Mouse (Mus musculus) embryo, embryonic 10.5 days (tissue): ENCODE measurements around the gene Cxcr1.

Experiments used
- DNase-seq: peaks from one replicate; pipeline ENCODE4 v3.0.0-alpha.2; 2015; ENCODE audit warnings: low spot score

Gene Cxcr1

DNA sequence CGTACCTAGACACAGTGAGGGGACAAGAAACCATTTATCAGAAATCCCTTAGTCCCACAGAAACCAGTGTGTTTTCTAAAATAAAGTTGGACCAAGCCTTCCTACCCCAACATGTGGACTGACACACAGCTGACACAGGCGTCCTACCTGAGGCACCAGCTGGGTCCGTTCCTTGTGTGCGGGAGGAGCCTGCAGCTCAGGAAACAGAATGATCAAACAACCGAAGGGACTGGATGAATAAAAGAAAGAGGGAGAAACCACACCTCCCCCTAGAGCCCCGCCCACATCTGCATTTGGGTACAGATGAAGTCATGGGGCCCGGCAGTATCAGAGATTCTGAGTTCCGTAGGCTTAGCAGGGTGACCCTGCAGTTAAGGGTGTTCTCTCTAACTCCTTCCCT, at the start of gene Cxcr1:
TSS of gene Cxcr1 (minus strand) at position 187 of the 400 bp plus-strand sequence.
- DNase-seq: no peak

DNA sequence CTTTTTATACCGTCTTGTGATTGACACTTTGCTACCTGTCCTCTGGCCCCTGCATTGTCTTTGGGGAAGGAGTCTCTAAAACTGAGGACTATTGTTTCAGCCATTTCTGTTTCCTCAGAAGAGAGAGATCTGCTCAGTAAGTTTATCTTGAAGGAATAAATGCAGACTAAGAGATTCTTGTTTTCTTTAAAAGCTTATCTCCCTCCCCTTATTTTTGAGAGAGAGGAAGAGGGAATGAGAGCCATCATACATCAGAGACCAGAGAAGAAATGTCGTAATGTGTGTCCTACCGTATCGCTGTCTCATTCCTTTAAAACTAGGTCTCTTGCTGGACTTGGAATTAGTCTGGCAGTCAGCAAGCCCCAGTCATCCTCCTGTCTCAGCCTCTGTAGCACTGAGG, 46.4 kb upstream of the Cxcr1 start:
- no peak for DNase-seq

DNA sequence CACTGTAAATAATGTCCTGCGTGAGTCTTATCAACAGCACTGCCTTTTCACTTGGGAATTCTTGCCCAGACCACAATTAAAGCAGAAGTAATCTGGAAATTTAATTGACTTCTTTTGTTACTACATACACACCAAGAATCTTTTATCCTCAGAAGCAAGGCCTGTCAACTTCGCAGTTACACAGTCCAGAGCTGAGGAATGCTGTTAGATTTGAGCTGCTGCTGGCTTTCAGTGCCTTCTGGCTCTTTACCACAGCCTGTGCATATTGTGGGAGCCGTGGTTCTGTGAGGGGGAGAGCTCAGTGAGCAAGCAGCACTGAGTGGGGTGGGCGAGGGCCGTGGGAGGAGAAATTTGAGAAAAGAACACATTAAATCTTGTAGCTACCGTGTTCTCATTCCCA, 45.9 kb upstream of the Cxcr1 start:
- no peak for DNase-seq

DNA sequence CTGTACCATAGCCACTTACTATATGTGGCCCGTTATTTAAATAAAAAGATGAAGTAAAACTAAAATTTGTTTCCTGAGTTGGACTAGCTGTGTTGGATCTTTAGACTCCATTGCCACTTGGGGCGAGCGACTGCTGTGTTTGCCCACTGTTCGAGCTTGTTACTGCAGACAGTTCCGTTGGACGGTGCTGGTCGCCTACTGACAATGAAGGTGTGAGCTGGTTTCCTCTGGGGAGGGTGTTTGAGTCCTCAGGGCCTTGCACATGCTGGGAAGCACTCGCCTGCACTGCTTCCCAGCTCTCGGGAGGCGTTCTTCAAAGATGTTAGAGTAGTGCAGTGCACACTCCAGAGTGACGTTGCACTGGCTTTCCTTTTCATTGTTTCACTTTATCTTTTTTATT, 45.2 kb upstream of the Cxcr1 start:
- DNase-seq: no peak

DNA sequence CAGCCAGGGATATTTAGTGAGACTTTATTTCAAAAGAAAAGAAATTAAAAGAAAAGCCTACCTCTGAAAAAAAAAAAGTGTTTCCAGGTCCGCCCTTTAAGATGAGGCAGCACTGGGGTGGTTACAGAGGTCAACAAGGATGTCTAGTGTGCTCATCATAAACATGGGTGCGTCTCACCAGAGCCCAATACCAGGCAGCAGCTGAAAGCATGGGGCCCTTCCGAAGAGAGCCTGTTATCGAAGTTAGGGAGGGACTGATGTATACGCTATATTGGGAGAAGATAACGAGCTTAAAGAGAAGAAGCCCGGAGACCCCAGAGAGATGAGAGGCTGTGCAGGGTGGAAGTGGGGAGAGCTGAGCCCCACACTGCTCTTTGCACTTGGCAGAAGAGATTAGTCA, 44.7 kb upstream of the Cxcr1 start:
- DNase-seq: no peak

DNA sequence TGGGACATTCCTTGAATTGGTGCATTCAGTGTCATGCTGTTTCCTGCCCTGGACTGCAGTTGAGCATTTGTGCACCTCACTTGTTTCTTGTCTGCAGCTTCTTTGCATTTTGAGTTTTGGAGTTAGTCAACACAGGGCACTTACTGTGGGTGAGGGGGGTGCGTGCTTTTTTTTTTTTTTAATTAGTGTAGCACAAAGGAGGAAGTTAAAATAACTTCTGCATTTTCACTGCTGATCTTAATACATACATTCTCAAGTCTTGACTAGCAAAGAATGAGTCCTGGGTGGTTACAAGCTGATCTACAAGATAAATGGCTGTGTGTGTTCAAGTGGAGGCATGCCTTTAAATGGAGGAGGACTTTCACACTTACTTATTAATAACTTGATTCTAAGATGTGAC, 43.7 kb upstream of the Cxcr1 start:
- DNase-seq: no peak

DNA sequence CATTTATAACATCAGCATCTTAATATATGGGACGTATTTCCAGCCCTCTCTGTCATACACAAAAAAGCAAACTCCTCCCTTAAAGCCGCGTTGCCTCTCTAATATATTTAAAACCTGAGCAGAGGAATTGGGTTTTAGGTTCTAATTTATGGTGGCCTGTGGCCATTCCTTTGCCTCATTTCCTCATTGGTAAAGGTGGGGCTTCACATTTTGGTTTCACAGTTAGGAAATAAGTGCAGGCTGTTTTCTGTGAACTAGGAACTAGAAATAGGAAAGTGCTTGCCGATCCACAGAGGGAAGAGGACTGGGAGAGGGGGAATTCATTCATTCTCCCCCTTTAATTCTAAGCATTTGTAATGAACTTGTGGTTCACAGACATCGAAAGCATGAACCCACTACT, 43.2 kb upstream of the Cxcr1 start:
- no peak for DNase-seq

DNA sequence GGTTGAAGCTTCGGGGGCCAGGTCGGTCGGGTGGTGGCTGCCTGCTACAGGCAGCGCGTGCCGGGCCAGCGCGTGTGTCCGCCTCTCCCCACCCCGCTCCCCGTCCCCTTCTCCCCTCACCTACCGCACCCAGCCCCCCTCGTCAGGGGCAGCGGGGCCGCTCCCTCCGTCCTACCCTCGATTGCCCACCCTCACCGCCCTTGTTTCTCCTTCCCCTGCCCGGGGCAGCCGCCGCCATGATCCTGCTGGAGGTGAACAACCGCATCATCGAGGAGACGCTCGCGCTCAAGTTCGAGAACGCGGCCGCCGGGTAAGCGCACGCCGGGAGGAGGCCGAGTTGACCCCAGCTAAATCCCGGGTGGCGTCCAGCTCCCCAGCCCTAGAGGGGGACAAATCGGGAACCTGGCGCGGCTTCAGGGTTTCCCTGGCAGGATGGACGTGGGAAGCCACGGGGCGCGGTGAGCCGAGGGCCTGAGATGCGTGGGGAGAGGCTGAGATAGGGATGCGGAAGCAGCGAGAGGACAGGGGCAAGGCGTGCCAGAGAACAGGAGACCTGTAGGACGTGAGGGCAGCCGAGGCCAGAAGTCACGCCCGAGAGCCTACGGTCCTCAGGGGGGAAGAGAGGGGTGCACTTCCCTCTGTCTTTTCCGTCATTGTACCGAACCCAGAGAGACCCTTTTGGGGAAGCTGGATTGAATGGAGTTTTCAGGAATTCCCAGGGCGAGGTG, 42.3 kb upstream of the Cxcr1 start:
- DNase-seq: peak; percentile 54

DNA sequence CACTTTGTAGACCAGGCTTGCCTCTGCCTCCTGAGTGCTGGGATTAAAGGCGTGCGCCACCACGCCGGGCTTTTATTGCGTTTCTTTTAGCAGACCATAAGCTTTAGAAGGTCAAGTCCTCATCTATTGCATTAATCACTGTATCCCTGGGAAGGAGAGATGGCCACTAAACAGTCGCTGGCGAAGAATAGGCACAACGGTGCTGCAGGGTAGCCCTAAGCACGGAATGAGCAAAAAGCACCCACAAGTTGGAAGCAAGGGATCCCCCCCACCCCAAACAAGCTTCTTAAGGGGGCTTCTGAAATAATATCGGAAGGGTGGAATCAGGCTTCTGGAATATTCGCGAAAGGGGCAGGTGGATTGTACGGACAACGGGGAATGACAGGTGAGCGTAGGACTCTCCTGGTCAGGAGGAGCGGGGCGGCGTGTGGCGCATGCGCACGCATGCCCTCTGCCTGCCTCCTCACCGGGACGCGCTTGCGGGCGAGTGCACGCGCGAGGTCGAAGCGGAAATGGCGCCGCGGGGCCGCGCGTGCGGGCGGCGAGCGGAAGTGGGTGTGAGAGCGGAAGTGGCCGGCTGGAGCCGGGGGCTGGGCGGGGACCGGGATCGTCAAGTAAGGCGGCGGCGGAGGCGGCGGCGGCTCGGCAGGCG, 41.6 kb upstream of the Cxcr1 start, which contains the start of gene Arpc2:
TSS of gene Arpc2 (plus strand) at position 147 of the 652 bp plus-strand sequence.
- DNase-seq: peak; percentile 94

DNA sequence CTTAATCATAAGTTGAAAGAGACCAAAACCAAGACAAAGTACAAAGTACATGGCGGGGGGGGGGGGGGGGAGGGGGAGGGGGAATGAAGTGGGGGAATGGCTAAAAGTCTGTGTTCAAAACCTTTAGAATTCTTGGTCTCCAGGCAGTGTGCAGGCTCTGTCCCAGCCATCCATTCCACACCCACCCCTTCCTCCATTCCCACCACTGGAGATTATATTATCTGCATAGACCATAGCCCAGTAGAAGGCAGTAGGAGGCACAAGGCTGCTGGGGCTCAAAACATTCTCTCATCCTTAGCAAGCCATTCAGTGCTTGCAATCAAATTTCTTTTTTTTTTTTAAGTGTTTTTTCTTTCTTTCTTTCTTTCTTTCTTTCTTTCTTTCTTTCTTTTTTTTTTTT, 36.6 kb upstream of the Cxcr1 start:
- no peak for DNase-seq

DNA sequence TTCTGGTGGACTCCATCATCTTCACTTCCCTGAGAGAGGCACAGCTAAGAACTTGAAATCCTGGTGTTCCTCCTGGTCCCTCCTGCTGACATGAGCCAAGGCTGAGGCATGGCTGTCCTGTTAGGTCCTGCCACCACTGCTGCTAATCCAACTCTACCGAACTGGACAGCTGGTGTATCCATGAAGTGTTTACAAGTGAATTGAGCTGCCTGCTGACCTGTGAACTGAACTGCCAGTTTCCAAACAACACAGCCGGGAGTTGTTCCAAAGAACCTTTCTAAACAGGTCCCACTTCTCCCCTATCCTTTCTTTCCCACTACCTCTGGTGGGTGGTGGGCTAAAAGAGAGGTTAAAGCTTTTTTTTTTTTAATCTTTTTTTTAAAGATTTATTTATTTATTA, 35.5 kb upstream of the Cxcr1 start:
- no peak for DNase-seq

DNA sequence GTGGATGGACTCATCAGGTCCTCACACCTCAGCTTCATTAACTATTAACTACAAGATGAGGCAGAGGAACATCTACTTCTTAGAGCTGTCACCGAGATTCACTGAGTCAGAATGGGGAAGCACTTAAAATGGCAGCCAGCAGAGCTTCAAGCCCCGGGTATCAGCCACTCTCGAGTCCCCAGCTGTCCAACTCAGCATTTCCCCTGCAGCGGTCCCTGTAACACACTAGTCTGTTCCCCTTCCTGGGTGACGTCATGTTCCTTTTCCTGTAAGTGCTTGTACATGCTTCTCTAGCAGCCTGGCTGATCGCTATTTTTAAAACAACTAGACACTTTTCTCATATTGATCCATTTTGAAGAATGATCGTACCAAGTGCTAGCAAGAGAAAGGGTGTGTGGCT, 32.9 kb upstream of the Cxcr1 start:
- no peak for DNase-seq

DNA sequence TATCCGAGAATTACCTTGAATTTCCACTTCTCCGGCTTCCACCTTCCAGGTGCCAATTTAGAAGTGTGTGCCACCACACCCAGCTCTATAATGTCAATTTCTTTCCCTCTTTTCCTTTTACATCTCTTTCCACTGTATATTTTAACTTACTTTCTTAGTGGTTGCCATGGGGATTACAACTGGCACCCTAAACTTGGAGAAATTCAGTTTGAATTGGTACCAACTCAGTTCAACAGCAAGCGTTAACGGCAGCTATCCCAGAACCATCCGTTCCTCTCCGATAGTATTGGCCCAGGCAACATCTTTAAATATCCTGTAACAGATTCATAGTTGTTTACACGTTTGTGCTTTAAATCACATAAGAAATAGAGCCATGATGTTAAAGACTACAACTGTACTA, 25.5 kb upstream of the Cxcr1 start:
- DNase-seq: no peak

DNA sequence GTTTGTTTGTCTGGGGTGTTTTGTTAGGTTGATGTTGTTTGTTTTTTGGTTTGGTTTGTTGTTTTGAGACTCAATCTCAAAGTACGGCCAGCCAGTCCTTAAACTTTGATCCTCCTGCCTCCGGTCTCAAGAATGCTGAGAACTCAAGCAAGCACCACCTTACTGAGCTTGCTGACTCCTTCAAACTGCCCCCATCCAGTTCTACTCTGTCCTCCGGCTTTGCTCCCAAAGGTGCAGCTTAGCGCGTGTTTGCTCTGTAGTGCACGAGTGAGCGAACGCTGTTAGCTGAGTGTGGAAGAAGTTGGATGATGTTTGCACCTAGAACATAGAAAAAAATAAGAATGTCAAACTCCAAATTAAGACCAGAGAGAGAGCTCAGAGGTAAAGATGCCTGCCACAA, 14.5 kb upstream of the Cxcr1 start:
- DNase-seq: no peak

DNA sequence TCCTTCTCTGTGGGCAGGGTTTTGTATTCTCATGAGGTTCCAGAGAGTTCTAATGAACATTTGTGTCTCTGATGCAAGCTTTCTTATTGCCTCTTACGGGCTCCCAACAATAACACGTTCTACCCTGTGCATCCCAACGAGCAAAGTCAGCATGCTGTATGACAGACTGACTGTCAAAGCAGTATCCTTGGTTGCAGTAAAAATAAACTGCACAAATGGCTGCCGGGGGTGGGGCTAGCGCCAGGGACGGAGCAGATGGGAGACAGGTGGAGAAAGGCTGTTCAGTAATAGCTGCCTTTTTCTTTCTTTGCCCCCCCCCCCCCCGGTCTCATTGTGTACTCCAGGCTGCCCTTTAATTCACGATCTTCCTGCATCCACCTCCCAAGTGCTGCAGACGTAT, 13.5 kb upstream of the Cxcr1 start:
- DNase-seq: no peak

DNA sequence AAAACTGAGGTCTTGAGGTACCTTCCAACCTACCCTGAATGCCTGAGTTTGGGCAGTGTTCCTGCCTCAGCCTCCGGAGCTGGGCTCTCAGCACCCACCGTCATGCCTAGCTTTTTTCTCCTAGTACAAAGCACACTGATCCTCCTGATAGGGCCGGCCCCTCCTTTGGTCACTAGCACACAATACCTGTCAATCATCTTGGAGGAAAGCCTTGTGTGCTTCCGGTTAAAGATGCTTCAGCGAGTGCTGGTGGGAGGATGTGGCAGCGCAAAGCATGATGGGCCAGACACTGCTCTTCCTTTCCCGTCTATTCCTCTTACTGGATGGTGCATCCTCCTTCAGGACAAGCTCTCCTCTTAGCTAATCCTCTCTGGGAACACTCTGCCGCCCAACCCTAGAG, 12.2 kb upstream of the Cxcr1 start:
- DNase-seq: no peak

DNA sequence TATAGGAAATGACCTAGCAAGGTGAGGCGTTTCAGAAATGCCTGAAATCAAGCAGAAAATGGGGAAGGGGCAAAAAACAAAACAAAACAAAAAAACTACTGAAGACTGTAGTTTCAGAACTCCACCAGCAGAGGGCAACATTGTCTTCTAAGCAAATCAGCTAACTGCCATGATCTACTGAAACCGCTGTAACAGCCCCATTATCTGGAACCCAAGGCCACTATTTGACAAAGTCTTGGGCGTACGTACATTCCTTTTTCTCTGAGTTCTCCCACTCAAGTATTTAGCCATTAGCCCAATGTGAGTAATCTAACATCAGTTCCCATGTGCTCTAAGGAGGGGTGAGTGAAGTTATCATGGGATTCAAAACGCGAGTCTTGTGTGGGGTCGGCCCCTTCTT, 11.4 kb upstream of the Cxcr1 start:
- DNase-seq: peak; percentile 71

DNA sequence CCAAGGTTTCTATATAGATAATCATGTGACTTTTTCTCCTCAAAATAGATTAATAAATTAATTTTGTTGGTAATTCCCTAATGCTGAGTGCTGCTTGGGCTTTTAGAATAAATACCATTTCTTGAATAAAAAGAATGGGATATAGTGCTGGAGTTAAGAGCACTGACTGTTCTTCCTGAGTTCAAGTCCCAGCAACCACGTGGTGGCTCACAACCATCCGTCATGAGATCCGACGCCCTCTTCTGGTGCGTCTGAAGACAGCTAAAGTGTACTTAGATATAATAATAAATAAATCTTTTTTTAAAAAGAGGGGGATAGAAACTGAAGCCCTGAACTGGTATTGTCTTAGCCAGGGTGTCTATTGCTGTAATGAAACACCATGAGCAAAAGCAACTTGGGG, 9.0 kb upstream of the Cxcr1 start:
- DNase-seq: no peak

DNA sequence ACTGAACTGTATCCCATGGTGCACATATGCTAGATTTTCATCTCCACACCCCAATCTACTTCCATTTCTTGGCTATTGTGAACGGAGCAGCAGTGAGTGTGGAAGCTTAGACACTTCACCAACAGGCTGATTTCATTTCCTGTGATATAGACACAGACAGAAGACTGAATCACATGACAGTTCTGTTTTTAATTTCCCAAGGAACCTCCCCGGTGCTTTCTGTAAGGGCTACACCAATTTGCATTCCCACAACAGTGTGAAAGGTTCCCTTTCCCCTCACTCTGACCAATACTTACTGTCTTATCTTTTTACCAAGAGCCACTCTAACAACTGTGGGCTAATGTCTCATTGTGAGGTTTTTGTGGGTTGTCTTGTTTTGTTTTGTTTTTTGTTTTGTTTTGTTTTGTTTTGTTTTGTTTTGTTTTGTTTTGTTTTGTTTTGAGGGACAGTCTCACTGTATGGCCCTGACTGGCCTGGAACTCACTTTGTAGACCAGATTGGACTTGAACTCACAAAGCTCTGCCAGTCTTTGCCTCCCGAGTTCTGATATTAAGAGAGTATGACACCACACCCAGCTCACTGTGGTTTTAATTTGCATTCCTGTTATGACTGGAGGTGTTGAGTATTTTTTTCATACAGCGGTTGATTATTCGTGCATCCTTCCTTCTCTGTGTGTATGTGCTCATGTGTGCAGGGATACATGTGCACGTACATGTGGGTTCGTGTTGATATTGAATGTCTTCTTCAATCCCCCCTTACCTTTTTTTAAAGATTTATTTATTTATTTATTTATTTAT, 6.8 kb upstream of the Cxcr1 start:
- DNase-seq: no peak

DNA sequence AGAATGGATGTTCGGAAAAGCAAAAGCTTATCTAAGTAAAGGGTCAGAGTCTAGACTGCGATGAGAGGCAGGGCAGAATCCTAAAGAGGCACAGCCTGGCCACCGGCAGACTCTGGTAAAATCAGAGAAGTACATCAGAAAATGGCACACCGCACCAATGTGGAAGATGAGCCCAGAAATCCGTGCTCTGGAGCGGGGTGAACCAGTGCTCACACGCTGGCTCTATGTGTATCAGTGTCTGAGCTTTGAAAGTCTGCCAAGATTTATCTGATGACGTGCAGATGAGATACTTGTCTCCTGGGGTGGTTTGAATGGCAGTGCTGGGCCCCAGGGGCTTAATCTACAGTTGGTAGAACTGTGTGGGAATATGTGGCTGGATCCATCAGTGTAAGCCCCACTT, 4.6 kb upstream of the Cxcr1 start:
- no peak for DNase-seq

DNA sequence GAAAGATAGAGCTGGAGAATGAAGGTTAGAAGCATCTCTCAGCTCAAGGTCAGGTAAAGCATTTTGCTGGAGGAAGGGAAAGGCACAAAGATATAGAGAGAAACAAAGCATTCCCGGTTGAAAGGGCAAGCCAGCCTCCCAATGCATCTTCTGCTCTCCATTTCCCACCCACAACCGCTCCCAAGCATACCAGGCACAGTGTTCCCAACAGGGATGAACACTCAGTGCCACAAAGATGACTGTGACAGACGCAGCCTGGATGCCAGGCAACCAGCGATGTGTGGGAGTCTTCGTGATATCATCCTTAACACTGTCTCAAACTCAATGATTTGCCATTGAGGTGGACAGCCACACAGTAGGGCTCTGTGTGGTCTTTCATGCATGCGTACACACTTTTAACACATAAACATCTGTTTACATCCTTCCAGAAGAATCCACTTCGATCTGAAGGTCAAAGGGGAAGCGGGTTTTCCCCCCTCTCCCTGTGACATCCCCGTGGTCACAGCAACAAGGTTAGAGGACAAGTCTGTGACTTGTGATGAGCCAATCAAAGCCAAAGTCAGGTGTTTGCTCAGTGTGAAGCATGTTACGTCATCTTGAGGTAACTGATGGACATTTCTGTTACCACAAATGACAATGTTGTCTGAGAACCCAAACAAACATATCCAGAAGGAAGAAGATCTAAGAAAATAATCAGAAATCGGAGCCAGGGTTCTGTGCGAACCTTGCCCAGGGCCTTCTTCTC, 3.5 kb upstream of the Cxcr1 start:
- no peak for DNase-seq

DNA sequence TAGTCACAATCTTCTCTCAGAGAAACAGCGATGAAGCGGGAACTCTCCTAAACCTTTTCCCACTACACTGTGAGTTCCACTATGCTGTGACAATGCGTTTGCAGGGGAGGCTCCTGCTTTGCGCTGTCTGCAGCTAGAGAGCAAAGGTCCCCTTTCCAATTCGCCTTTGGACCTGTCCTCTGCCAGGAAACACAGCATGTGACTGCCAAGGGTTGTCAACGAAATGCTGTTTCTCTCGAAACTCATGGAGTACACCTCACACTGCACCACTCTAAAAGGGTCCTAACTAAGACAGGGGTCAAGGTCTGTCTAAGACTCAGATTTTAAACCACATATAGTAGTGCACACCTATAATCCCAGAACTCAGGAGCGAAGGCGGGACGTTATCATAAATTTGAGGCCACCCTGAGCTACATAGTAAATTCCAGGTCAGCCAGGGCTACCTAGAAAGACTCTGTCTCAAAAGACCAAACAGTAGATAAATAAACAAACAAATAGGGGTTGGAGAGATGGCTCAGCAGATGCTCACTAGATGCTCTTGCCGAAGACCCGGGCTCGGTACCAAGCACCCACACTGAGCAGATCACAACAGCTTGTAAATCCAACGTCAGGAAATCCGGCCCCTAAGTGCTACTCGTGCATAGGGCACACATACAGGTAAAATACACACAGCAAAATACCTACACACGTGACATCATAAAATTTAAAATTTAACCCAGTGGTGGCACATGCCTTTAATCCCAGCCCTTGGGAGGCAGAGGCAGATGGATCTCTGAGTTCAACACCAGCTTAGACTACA, 2.4 kb upstream of the Cxcr1 start:
- DNase-seq: no peak
